Mouse (Mus musculus) T-cell, adult 2 months (primary cell): ENCODE measurements around the gene Khnyn.

ENCODE experiments used
- DNase-seq: peaks from one replicate; pipeline ENCODE4 v3.0.0; 2022; ENCODE audit warnings: low spot score

The Khnyn gene

GRCm38 (mm10) chr14:55918240-55919082 lies 33.7 kb downstream of the Khnyn start:
- DNase-seq: peak; percentile 75

GRCm38 (mm10) chr14:55922475-55923232 lies 37.9 kb downstream of the Khnyn start:
- DNase-seq: no peak

- no peak for DNase-seq
Measured at GRCm38 (mm10) chr14:55926847-55927246, 42.1 kb downstream of the Khnyn start.

- DNase-seq: no peak
Measured at GRCm38 (mm10) chr14:55929263-55929997, 44.7 kb downstream of the Khnyn start.

GRCm38 (mm10) chr14:55933586-55933985 lies 48.8 kb downstream of the Khnyn start:
- DNase-seq: no peak

- DNase-seq: no peak
Measured at GRCm38 (mm10) chr14:55940070-55940800, 55.5 kb downstream of the Khnyn start.

GRCm38 (mm10) chr14:55943601-55944000 lies 58.9 kb downstream of the Khnyn start:
- DNase-seq: no peak

- DNase-seq: no peak
Measured at GRCm38 (mm10) chr14:55944575-55944974, 59.8 kb downstream of the Khnyn start, which contains the start of gene Cma1. Gene Cma1, minus strand, starts transcription at chr14:55944675.

- no peak for DNase-seq
Measured at GRCm38 (mm10) chr14:55946269-55946969, 61.7 kb downstream of the Khnyn start.
